Mouse (Mus musculus): Measurements from ENCODE around the gene Slc16a8. TPM values are rescaled to one million over a fixed set of nuclear protein-coding genes. Genes with fewer than 3 reads are reported as not detected.
A peak's percentile ranks its signal among the peaks of the same experiment; 100 is the strongest.
"Not testable (repeated sequence)": the region's sequence is repeated elsewhere in the genome, so short reads cannot be mapped to it uniquely, and the experiment has no call there.

The Slc16a8 gene
- total RNA-seq, 4 experiments from 2014 or later: 0.53 to 0.91 (median 0.57) TPM; not detected in 1

DNA sequence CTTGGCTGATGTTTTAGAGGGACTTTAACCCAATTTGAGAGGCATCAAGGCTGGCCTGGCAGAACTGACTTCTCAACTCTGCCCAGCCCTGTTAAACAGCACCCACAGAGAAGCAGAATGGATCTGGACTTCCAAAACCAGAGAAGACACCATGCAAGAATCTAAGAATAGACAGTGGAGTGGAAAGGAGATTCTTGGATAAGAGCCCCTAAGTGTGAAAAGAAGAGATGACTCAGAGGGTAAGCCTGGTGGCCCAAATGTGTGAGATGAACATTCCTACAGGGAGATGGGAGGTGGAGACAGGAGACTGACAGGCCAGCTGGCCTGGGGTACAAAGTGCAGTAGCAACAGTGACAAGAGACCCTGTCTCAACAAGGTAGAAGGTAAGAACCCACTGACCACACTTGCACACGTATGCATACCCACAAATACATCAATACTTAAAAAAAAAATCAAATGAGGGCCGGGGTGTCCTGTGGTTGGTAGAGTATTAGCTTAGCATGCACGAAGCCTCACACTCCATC, 8.3 kb upstream of the Slc16a8 start:
- no peak for DNase-seq (ENCODE audit: low spot score in 2 of 2)

- no peak for DNase-seq (ENCODE audit: low spot score in 2 of 2)
These were observed 7.8 kb upstream of the Slc16a8 start for GRCm38 (mm10) chr15:79262375-79262774.

DNA sequence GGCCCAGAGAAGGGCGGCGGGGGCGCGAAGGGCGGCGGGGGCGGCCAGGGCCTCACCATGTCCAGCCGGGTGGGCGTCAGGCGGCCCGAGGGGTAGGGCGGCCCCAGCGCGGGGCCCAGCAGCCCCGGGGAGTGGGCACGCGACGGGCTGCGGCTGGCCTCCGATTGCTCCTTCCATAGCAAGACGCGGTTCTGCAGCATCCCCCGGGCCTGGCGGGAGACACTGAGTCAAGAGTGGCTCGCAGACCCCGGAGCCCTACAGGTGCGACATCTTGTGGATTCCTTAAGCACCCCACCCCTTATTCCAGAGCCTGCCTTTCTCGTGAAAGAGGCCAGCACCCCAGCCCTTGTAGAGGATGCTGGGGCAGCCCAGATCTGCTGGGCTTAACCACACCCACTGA, 7.2 kb upstream of the Slc16a8 start:
- DNase-seq (ENCODE audit: low spot score in 2 of 2): no peak

- no peak for DNase-seq (ENCODE audit: low spot score in 2 of 2)
These were observed 6.6 kb upstream of the Slc16a8 start for GRCm38 (mm10) chr15:79261095-79261725.

DNA sequence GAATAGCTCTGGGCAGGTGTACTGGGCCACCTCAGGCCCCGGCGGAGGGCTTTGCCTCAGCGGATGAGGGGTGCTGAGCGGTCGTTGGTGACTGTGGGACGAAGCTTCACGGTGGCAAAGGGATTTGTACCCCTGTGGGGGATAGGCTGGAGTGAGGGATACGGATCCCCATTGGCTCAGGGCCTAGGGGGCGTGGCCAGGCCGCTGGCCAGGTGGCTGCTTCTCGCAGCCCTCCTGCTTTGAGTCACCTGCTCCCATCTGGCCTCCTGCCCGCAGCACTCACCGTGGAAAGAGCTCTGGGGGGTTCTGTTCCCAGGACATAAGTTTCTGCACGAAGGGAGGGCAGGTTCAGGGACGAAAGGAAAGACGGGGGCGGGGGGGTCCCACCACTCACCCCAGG, 4.0 kb upstream of the Slc16a8 start:
- no peak for DNase-seq (ENCODE audit: low spot score in 2 of 2)

GRCm38 (mm10) chr15:79252580-79252979, 2.0 kb downstream of the Slc16a8 start:
- DNase-seq (ENCODE audit: low spot score in 2 of 2): no peak

DNA sequence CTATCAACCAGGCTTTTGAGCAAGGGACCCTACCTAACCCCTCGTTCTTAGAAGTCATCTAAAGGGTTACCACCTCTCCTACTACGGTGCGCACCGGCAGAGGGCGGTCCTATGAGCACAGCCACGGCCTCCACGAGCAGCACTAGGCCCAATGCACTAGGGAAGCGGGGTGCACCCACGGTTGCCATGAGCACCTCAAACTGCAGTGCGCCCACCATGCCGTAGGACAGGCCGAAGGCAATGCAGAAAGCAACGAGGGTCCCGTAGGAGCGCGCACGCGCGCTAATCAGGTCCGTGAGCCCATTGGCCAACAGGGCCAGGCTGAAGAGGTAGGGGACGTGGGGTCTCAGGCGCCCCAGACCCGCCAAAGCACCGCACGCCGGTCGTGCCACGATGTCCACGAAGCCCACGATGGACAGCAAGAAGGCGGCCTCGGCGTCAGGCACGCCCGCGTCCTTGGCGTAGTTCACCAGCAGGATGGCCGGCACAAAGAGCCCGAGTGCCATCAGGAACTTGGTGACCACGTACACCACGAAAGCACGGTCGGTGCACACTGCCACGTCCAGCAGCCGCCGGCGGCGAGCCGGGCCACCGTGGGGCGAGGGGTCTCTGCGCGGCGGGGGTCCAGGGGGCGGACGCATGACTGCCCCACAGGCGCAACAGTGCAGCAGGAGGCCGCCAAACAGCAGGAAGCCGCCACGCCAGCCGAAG, 2.6 kb downstream of the Slc16a8 start:
- DNase-seq (ENCODE audit: low spot score in 2 of 2): no peak

DNA sequence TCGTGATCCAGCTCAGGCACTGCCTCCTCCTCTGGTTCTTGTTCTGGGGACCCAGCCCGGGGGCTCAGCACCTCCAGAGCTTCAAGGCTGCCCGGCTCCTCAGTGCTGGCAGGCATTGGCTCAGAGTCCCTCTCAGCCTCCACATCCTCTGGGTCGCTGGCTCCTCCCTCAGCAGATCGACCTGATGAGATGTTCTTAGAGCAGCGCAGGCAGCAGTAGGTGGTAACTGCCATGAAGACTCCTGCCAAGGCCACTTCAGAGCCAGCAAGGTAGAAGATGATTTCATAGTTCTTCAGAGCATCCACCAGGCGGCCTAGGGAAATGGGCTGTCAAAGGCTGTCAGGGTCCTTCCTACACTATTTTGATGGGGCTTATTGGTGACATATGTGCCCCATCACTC, 3.4 kb downstream of the Slc16a8 start:
- no peak for DNase-seq (ENCODE audit: low spot score in 2 of 2)

DNA sequence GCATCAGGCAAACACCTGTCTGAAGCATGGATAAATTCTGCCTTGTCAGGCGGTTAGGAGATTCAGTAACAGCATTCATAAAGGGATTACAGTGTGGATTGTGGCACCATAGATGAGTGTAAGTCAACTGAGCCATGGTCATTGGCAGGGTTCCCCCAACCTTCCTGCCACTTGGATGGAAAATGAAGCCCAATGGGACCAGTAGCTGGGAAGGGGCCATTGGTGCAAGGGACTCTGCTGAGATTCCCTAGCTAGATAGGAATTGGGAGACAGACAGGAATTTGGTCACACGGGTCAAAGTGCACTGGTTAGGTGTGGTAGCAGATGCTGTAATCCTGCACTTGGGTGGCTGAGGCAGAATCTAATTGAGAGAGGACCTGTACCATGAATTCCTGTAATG, 4.3 kb downstream of the Slc16a8 start:
- DNase-seq (ENCODE audit: low spot score in 2 of 2): no peak

- no peak for DNase-seq (ENCODE audit: low spot score in 2 of 2)
These were observed 9.2 kb downstream of the Slc16a8 start for GRCm38 (mm10) chr15:79245321-79245720.

GRCm38 (mm10) chr15:79244071-79244893, 10.3 kb downstream of the Slc16a8 start:
- no peak for DNase-seq (ENCODE audit: low spot score in 2 of 2)

- peak; percentile 90 to 98 for DNase-seq (ENCODE audit: low spot score in 2 of 2)
These were observed 11.1 kb downstream of the Slc16a8 start for GRCm38 (mm10) chr15:79243234-79244042.

DNA sequence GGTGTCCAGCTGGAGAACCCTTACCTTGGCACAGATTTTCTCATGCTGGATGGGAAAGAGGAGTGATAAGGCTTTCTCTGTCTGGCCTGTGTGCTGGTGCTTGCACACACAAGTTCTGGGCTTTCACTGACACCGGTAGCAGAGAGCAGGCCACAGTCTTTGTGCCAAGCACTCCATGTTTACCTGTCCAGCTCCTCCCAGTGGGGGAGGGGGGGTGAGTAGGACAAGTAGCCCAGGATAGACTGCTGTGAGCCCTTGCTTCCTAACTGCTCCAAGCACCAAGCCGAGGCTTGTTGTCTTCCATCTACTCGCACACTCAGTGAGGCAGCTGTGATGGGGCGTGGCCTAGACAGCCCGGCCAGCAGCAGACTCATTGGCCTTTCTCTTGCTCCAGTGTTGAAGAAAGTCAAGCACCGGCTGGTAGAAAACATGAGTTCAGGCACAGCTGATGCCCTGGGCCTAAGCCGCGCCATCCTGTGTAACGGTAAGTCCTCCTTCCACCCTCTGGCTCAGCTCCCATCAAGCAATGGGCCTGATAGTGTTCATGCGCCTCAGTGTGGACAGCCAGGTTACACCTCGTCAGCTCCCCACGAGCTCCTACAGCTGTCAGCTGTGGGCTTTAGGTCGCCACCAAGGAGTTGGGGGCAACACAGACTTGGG, 11.9 kb downstream of the Slc16a8 start:
- no peak for DNase-seq (ENCODE audit: low spot score in 2 of 2)

DNA sequence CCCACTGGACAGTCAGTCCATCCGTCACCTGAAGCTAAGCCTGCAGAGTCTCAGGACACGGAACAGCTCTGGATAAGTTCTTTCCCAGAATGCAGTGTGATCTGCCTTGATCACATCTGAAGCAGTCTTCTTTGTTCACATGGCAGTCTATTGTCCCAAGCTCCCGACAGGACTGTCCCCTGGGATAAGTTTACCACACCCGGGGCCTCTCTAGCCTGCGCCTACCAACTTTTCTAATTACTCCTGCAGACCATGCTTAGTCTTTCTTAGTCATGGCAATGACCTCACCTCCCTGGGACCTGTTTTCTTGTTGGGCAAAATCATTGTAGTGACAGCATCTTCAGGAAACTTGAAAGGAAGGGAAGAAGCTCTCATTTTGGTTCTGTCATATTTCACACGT, 16.5 kb downstream of the Slc16a8 start:
- no peak for DNase-seq (ENCODE audit: low spot score in 2 of 2)

GRCm38 (mm10) chr15:79235268-79235667, 19.3 kb downstream of the Slc16a8 start:
- DNase-seq (ENCODE audit: low spot score in 2 of 2): no peak

GRCm38 (mm10) chr15:79229058-79229821, 25.3 kb downstream of the Slc16a8 start, which contains the start of the genes Pick1 and Gm49486:
Gene Pick1 (plus strand): TSS chr15:79229173.
Gene Gm49486 (plus strand): TSS chr15:79229391.
- DNase-seq (ENCODE audit: low spot score in 2 of 2): peak; percentile 76 to 90

DNA sequence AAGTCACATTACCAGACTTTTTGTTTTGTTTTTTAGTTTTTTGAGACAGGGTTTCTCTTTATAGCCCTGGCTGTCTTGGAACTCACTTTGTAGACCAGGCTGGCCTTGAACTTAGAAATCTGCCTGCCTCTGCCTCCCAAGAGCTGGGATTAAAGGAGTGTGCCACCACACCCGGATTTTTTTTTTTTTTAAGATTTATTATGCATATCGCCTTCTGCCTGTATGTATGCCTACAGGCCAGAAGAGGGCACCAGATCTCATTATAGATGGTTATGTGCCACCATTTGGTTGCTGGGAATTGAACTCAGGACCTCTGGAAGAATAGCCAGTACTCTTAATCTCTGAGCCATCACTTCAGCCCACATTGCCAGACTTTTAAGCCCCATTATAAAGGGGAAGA, 28.8 kb downstream of the Slc16a8 start:
- DNase-seq (ENCODE audit: low spot score in 2 of 2): not testable (repeated sequence)

GRCm38 (mm10) chr15:79224685-79225084, 29.9 kb downstream of the Slc16a8 start:
- peak; percentile 74 to 82 for DNase-seq (ENCODE audit: low spot score in 2 of 2)

GRCm38 (mm10) chr15:79223641-79224040, 30.9 kb downstream of the Slc16a8 start:
- DNase-seq (ENCODE audit: low spot score in 2 of 2): no peak

- DNase-seq (ENCODE audit: low spot score in 2 of 2): no peak
These were observed 35.0 kb downstream of the Slc16a8 start for GRCm38 (mm10) chr15:79219572-79219971.
